ENCODE assay signal across 18 mouse cellular contexts in genomic region chr5:50052456-50052855, GRCm38 (mm10). TPM values are rescaled to one million over a fixed set of nuclear protein-coding genes. Genes with fewer than 3 reads are reported as not detected.
DNase-seq lines count a peak whose midpoint lies in the region; ATAC-seq and TF ChIP-seq lines count a peak whose summit lies in the region.
"Had no signal": no experiment of that assay in that cellular context is flagged by ENCODE, and none has a peak within 500 bp of the region (broad histone marks: within the 10 kb centered on the region; RNA-seq: fewer than 3 reads in every experiment).

No protein-coding gene starts in this region.

- no peaks in the 10 kb centered on the region for H3K27me3 ChIP-seq in heart, embryonic 12.5 days (replicated peaks)
- H3K27me3 ChIP-seq in liver, adult 2 months (ENCODE audit: control insufficient read depth, insufficient read depth, low read length): no peaks in the 10 kb centered on the region
- no peaks in the 10 kb centered on the region for H3K27me3 ChIP-seq in liver, postnatal 0 days (ENCODE audit: insufficient read depth, low read length)
- H3K27me3 ChIP-seq: heart, embryonic 15.5 days; limb, embryonic 12.5 days; neural tube, embryonic 15.5 days had no signal

- H3K9me3 ChIP-seq in heart, embryonic 12.5 days (replicated peaks): no peaks in the 10 kb centered on the region
- H3K9me3 ChIP-seq in liver, postnatal 0 days (ENCODE audit: low read length): no peaks in the 10 kb centered on the region
- H3K9me3 ChIP-seq: heart, embryonic 15.5 days; limb, embryonic 12.5 days; liver, embryonic 15.5 days; neural tube, embryonic 15.5 days had no signal

- peaks cover 38% of the 10 kb centered on the region; the same call in 1 of the 2 replicates for H3K79me2 ChIP-seq in liver, adult 2 months (ENCODE audit: control insufficient read depth, insufficient read depth, low read length)

- 0 out of 2 replicates have a peak overlapping the region, but pooled peaks have one; percentile 5 for H3K27ac ChIP-seq in heart, embryonic 12.5 days (ENCODE audit: poor library complexity, severe bottlenecking)
- H3K27ac ChIP-seq in liver, adult 2 months (replicated peaks; ENCODE audit: insufficient read depth, low read depth, low read length): no peak overlapping the region
- H3K27ac ChIP-seq in liver, postnatal 0 days (ENCODE audit: low read depth): no peak overlapping the region
- H3K27ac ChIP-seq: hindbrain, embryonic 14.5 days; limb, embryonic 12.5 days; liver, embryonic 15.5 days; neural tube, embryonic 15.5 days had no signal

- peaks cover 71% of the 10 kb centered on the region for H3K4me1 ChIP-seq in heart, embryonic 12.5 days (replicated peaks)
- H3K4me1 ChIP-seq in liver, adult 2 months (ENCODE audit: control insufficient read depth, insufficient read depth, low read length): peaks cover 31% of the 10 kb centered on the region
- no peaks in the 10 kb centered on the region for H3K4me1 ChIP-seq in liver, postnatal 0 days (ENCODE audit: insufficient read depth)

- no peak overlapping the region for H3K9ac ChIP-seq in heart, embryonic 12.5 days
- H3K9ac ChIP-seq in liver, adult 2 months (ENCODE audit: low read depth, low read length): no peak overlapping the region
- H3K9ac ChIP-seq in liver, postnatal 0 days (replicated peaks): no peak overlapping the region
- H3K9ac ChIP-seq: heart, embryonic 15.5 days; hindbrain, embryonic 14.5 days; limb, embryonic 12.5 days; liver, embryonic 15.5 days; neural tube, embryonic 15.5 days had no signal

- H3K36me3 ChIP-seq in heart, embryonic 12.5 days: no peaks in the 10 kb centered on the region
- no peaks in the 10 kb centered on the region for H3K36me3 ChIP-seq in liver, adult 2 months (ENCODE audit: control insufficient read depth, insufficient read depth, low read length)
- no peaks in the 10 kb centered on the region for H3K36me3 ChIP-seq in liver, postnatal 0 days (replicated peaks; ENCODE audit: insufficient read depth, low read length)
- H3K36me3 ChIP-seq: heart, embryonic 15.5 days; liver, embryonic 15.5 days; neural tube, embryonic 15.5 days had no signal

- no peak for DNase-seq in heart, adult 9 months (ENCODE audit: low spot score in 2 of 2)
- DNase-seq in liver, adult 2 months (ENCODE audit: extremely low read depth, low read depth, low spot score): peak; percentile 43
- no peak for DNase-seq in liver, postnatal 0 days
- DNase-seq in R1 (ENCODE audit: low read depth, low spot score): peak; percentile 31
- DNase-seq in brain, embryonic 14.5 days (ENCODE audit: low read depth): peak; percentile 74
- no peak for DNase-seq in thymus, postnatal 14 days
- no peak for DNase-seq in right cerebral cortex, postnatal 10 days (ENCODE audit: low spot score in 2 of 2)
- DNase-seq: cerebellum, adult 11 months; cerebellum, postnatal 25 days; kidney, adult 18-20 months; kidney, postnatal 10 days; thymus, postnatal 4 days had no signal

- 41% methylated on average over 4 of the region's 4 CpGs for WGBS in heart, embryonic 12.5 days
- 76% methylated on average over 4 of the region's 4 CpGs for WGBS in liver, adult 2 months
- WGBS in liver, postnatal 0 days (ENCODE audit: insufficient replicate concordance): 69% methylated on average over 4 of the region's 4 CpGs

- H3K4me3 ChIP-seq in heart, embryonic 12.5 days: no peak overlapping the region
- H3K4me3 ChIP-seq in liver, adult 2 months (ENCODE audit: insufficient read depth, low read depth, low read length): no peak overlapping the region
- no peak overlapping the region for H3K4me3 ChIP-seq in liver, postnatal 0 days (ENCODE audit: low read depth, low read length)
- H3K4me3 ChIP-seq: heart, embryonic 15.5 days; limb, embryonic 12.5 days; liver, embryonic 15.5 days; neural tube, embryonic 15.5 days had no signal

- no peak for TF ChIP-seq CTCF in liver, adult 2 months (IDR thresholded peaks at IDR 0.05; ENCODE audit: low read depth, low read length)
- TF ChIP-seq CTCF in liver, postnatal 0 days (IDR thresholded peaks at IDR 0.05; ENCODE audit: low read depth): no peak
- no peak for TF ChIP-seq CTCF in brain, embryonic 14.5 days (IDR thresholded peaks at IDR 0.05; ENCODE audit: borderline replicate concordance, extremely low read depth, insufficient read depth, insufficient read length)

- H3K4me2 ChIP-seq in heart, embryonic 12.5 days: no peak overlapping the region
- no peak overlapping the region for H3K4me2 ChIP-seq in liver, postnatal 0 days (ENCODE audit: low read depth, low read length)
- H3K4me2 ChIP-seq: heart, embryonic 15.5 days; hindbrain, embryonic 14.5 days; limb, embryonic 12.5 days; liver, embryonic 15.5 days; neural tube, embryonic 15.5 days had no signal

- ATAC-seq in heart, embryonic 12.5 days (ENCODE audit: insufficient number of reproducible peaks, low FRiP score): no peak
- ATAC-seq in liver, postnatal 0 days: no peak

- no peak for TF ChIP-seq POLR2A in liver, adult 2 months (IDR thresholded peaks at IDR 0.05; ENCODE audit: extremely low read depth, insufficient read depth, low read length)
- TF ChIP-seq POLR2A in brain, embryonic 14.5 days (IDR thresholded peaks at IDR 0.05; ENCODE audit: borderline replicate concordance, extremely low read depth, insufficient read depth, insufficient read length, poor library complexity, severe bottlenecking): no peak

- TF ChIP-seq EP300 in liver, postnatal 0 days (IDR thresholded peaks at IDR 0.05; ENCODE audit: low read depth): no peak

RNA-seq across cellular contexts. Expression of gene Adgra3, which starts 6.3 kb away (rescaled TPM):
- 25.1 and 28.1 TPM in 2 replicates for polyA plus RNA-seq in heart, embryonic 12.5 days (2016; fragmentation: Nextera tagmentation; extraction: Ambion mirVana)
- total RNA-seq in liver, adult 2 months (2014; rRNA removed): 16.3 and 18.7 TPM in 2 replicates
- polyA plus RNA-seq in liver, adult 2 months (2012; rRNA removed): 33.3 and 54.3 TPM in 2 replicates
- 2.3 and 2.7 TPM in 2 replicates for polyA plus RNA-seq in liver, postnatal 0 days (2015; fragmentation: Nextera tagmentation; extraction: Ambion mirVana)
- 46.8 and 49.5 TPM in 2 replicates for polyA plus RNA-seq in brain, embryonic 14.5 days (2012; rRNA removed)

Comparison
In these comparisons a context has a peak if more than half of its experiments do, and no peak if none do; other contexts are left out.
1. DNase-seq: peak in liver, adult 2 months (single experiment), R1 (single experiment) and brain, embryonic 14.5 days (single experiment); none in heart, adult 9 months (0 of 2), liver, postnatal 0 days (single experiment), thymus, postnatal 14 days (single experiment) and right cerebral cortex, postnatal 10 days (0 of 2).